Comparison of ENCODE assay signal across 20 mouse cellular contexts in genomic region chr16:4898881-4899280, GRCm38 (mm10). TPM values are rescaled to one million over a fixed set of nuclear protein-coding genes. Genes with fewer than 3 reads are reported as not detected.
DNase-seq lines count a peak whose midpoint lies in the region; ATAC-seq and TF ChIP-seq lines count a peak whose summit lies in the region.
"Had no signal": no experiment of that assay in that cellular context is flagged by ENCODE, and none has a peak within 500 bp of the region (broad histone marks: within the 10 kb centered on the region; RNA-seq: fewer than 3 reads in every experiment).

No protein-coding gene starts in this region.

- WGBS in thymus, adult 2 months = 22% methylated on average over 6 of the region's 6 CpGs
- 88% methylated on average over 6 of the region's 6 CpGs for WGBS in midbrain, embryonic 11.5 days

- ATAC-seq in midbrain, embryonic 11.5 days (ENCODE audit: low FRiP score) = no peak
- ATAC-seq: forebrain, embryonic 15.5 days; midbrain, embryonic 13.5 days had no signal

- no peak overlapping the region for H3K9ac ChIP-seq in midbrain, embryonic 11.5 days (ENCODE audit: low read length)
- H3K9ac ChIP-seq: embryonic facial prominence, embryonic 13.5 days; forebrain, embryonic 15.5 days; midbrain, embryonic 13.5 days; neural tube, embryonic 13.5 days had no signal

- no peak for TF ChIP-seq CTCF in thymus, adult 2 months (IDR thresholded peaks at IDR 0.05; ENCODE audit: borderline replicate concordance, control insufficient read depth, extremely low read depth, insufficient read depth, low read length, poor library complexity)

- H3K4me2 ChIP-seq in midbrain, embryonic 11.5 days = no peak overlapping the region
- H3K4me2 ChIP-seq: embryonic facial prominence, embryonic 13.5 days; forebrain, embryonic 15.5 days; midbrain, embryonic 13.5 days; neural tube, embryonic 13.5 days had no signal

- DNase-seq in cerebellum, postnatal 25 days = peak; percentile 40 to 51
- no peak for DNase-seq in cerebellum, adult 11 months
- peak; percentile 47 for DNase-seq in thymus, postnatal 14 days
- DNase-seq in thymus, adult 2 months = no peak
- peak; percentile 73 to 80 for DNase-seq in spleen, postnatal 36 days (ENCODE audit: low spot score in 2 of 2)
- no peak for DNase-seq in midbrain, embryonic 11.5 days (ENCODE audit: low spot score, missing footprints)
- no peak for DNase-seq in adrenal gland, adult 8-10 months
- no peak for DNase-seq in kidney, postnatal 25 days
- DNase-seq: cerebellum, adult 9-10 months; gastrocnemius, postnatal 25 days; kidney, adult 11 months; left cerebral cortex, postnatal 4 days; lung, adult 18-20 months had no signal

- H3K4me1 ChIP-seq in thymus, adult 2 months (replicated peaks; ENCODE audit: control insufficient read depth, insufficient read depth, low read length) = peaks cover 6% of the 10 kb centered on the region
- no peaks in the 10 kb centered on the region for H3K4me1 ChIP-seq in midbrain, embryonic 11.5 days (ENCODE audit: control insufficient read depth, insufficient read depth, low read length)

- no peaks in the 10 kb centered on the region for H3K9me3 ChIP-seq in midbrain, embryonic 11.5 days (ENCODE audit: control insufficient read depth, low read length)
- H3K9me3 ChIP-seq: embryonic facial prominence, embryonic 13.5 days; forebrain, embryonic 15.5 days; heart, embryonic 10.5 days; midbrain, embryonic 13.5 days; neural tube, embryonic 13.5 days had no signal

- no peak for TF ChIP-seq POLR2A in thymus, adult 2 months (IDR thresholded peaks at IDR 0.05; ENCODE audit: control insufficient read depth, extremely low read depth, insufficient read depth, low read length, poor library complexity)

- H3K36me3 ChIP-seq in thymus, adult 2 months (ENCODE audit: control insufficient read depth, insufficient read depth, low read length) = no peaks in the 10 kb centered on the region
- H3K36me3 ChIP-seq in midbrain, embryonic 11.5 days (ENCODE audit: control insufficient read depth, insufficient read depth, low read length) = no peaks in the 10 kb centered on the region
- H3K36me3 ChIP-seq: midbrain, embryonic 13.5 days; neural tube, embryonic 13.5 days had no signal

- H3K27me3 ChIP-seq in thymus, adult 2 months (ENCODE audit: control insufficient read depth, insufficient read depth, low read length) = no peaks in the 10 kb centered on the region
- no peaks in the 10 kb centered on the region for H3K27me3 ChIP-seq in midbrain, embryonic 11.5 days (ENCODE audit: control insufficient read depth, insufficient read depth, low read length)
- H3K27me3 ChIP-seq: embryonic facial prominence, embryonic 13.5 days; forebrain, embryonic 15.5 days; midbrain, embryonic 13.5 days; neural tube, embryonic 13.5 days had no signal

- H3K4me3 ChIP-seq in thymus, adult 2 months (ENCODE audit: control insufficient read depth, insufficient read depth, low read length) = no peak overlapping the region
- no peak overlapping the region for H3K4me3 ChIP-seq in midbrain, embryonic 11.5 days (ENCODE audit: low read depth, low read length)
- H3K4me3 ChIP-seq: embryonic facial prominence, embryonic 13.5 days; forebrain, embryonic 15.5 days; heart, embryonic 10.5 days; left cerebral cortex, adult 2 months; midbrain, embryonic 13.5 days; neural tube, embryonic 13.5 days had no signal

- no peak overlapping the region for H3K27ac ChIP-seq in thymus, adult 2 months (ENCODE audit: control insufficient read depth, insufficient read depth, low read length)
- no peak overlapping the region for H3K27ac ChIP-seq in midbrain, embryonic 11.5 days (ENCODE audit: low read depth, low read length)
- H3K27ac ChIP-seq: embryonic facial prominence, embryonic 13.5 days; forebrain, embryonic 15.5 days; heart, embryonic 10.5 days; kidney, postnatal 0 days; left cerebral cortex, adult 2 months; midbrain, embryonic 13.5 days; neural tube, embryonic 13.5 days had no signal

RNA-seq across cellular contexts. Expression of gene Mgrn1, which starts 12.8 kb away (rescaled TPM):
- polyA plus RNA-seq in thymus, adult 2 months (2012; rRNA removed) = 89.2 and 98.3 TPM in 2 replicates
- 63.8 and 66.9 TPM in 2 replicates for polyA plus RNA-seq in midbrain, embryonic 11.5 days (2014; fragmentation: Nextera tagmentation; extraction: Ambion mirVana)
- total RNA-seq in adrenal gland, adult 8-10 months (2022) = 100 to 1,000 TPM in 2 of 4 experiments, 10 to 100 TPM in 2; 88.5 to 120 (median 98.0) TPM

RNA-seq across cellular contexts. Expression of gene Ubald1, which starts 18.8 kb away (rescaled TPM):
- polyA plus RNA-seq in thymus, adult 2 months (2012; rRNA removed) = 92.4 and 107 TPM in 2 replicates
- 22.1 and 22.2 TPM in 2 replicates for polyA plus RNA-seq in midbrain, embryonic 11.5 days (2014; fragmentation: Nextera tagmentation; extraction: Ambion mirVana)
- total RNA-seq in adrenal gland, adult 8-10 months (2022) = 10 to 100 TPM; 33.0 to 42.5 (median 38.2) TPM

RNA-seq across cellular contexts. Expression of gene Nudt16l1, which starts 39.7 kb away (rescaled TPM):
- 139 and 151 TPM in 2 replicates for polyA plus RNA-seq in thymus, adult 2 months (2012; rRNA removed)
- polyA plus RNA-seq in midbrain, embryonic 11.5 days (2014; fragmentation: Nextera tagmentation; extraction: Ambion mirVana) = 120 and 132 TPM in 2 replicates
- 10 to 100 TPM; 75.9 to 85.5 (median 78.3) TPM for total RNA-seq in adrenal gland, adult 8-10 months (2022)

Comparison
In these comparisons a context has a peak if more than half of its experiments do, and no peak if none do; other contexts are left out.
1. DNase-seq: peak in cerebellum, postnatal 25 days (2 of 2), thymus, postnatal 14 days (single experiment) and spleen, postnatal 36 days (2 of 2); none in cerebellum, adult 11 months (single experiment), thymus, adult 2 months (single experiment), midbrain, embryonic 11.5 days (single experiment), adrenal gland, adult 8-10 months (single experiment) and kidney, postnatal 25 days (0 of 2).